Mouse (Mus musculus): ENCODE data around the gene Nme3. TPM values are rescaled to one million over a fixed set of nuclear protein-coding genes. Genes with fewer than 3 reads are reported as not detected.
"Not testable (repeated sequence)": the region's sequence is repeated elsewhere in the genome, so short reads cannot be mapped to it uniquely, and the experiment has no call there.

The Nme3 gene
- polyA plus RNA-seq, 1 experiment from 2014 or later: 44.3 TPM

DNA sequence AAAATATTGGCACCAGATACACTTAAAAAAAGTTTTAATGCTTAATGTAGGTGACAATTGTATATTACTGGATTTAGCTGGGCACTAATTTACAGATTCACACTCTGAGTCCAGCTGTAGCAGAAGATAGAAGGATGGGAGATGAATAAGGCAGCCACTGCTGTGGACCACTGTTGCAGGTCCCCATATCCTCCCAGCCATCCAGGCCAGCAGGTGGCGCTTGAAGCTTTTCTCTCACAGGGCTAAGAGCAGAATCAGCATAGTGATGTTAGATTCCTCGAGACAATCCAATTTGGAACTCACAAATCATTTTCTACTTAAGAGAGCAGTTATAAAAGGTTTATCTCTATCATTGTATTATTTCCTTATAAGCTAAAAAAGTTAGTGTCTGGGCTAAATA, 46.2 kb downstream of the Nme3 start:
- H3K9ac ChIP-seq (replicated peaks; ENCODE audit: low read depth); H3K4me3 ChIP-seq (ENCODE audit: low read depth, low read length); H3K4me1 ChIP-seq (ENCODE audit: insufficient read depth, low read depth, low read length); DNase-seq (ENCODE audit: low spot score); H3K27ac ChIP-seq (ENCODE audit: low read length); H3K36me3 ChIP-seq (ENCODE audit: insufficient read depth, low read length); H3K4me2 ChIP-seq (replicated peaks; ENCODE audit: low read depth, low read length); H3K27me3 ChIP-seq (replicated peaks; ENCODE audit: insufficient read depth, low read length); H3K9me3 ChIP-seq (ENCODE audit: low read length): not testable (repeated sequence)
- TF ChIP-seq CTCF (IDR thresholded peaks at IDR 0.05): peak; percentile 74
- WGBS: 2% methylated on average over 2 of the region's 2 CpGs
- peak; percentile 57; the same call in 1 of the 2 replicates for ATAC-seq

GRCm38 (mm10) chr17:24943036-24943435, 46.7 kb downstream of the Nme3 start:
- 90% methylated on average over 7 of the region's 7 CpGs for WGBS
- Histone ChIP-seq H3K9ac (replicated peaks; ENCODE audit: low read depth) (no peak overlapping the region), H3K4me3 (ENCODE audit: low read depth, low read length) (no peak overlapping the region), H3K36me3 (ENCODE audit: insufficient read depth, low read length) (0 out of 2 replicates have a peak, but pooled peaks cover 3% of the 10 kb centered on the region), H3K4me1 (ENCODE audit: insufficient read depth, low read depth, low read length) (no peaks in the 10 kb centered on the region), H3K9me3 (ENCODE audit: low read length) (no peaks in the 10 kb centered on the region), H3K27me3 (replicated peaks; ENCODE audit: insufficient read depth, low read length) (no peaks in the 10 kb centered on the region), H3K27ac (ENCODE audit: low read length) (no peak overlapping the region), H3K4me2 (replicated peaks; ENCODE audit: low read depth, low read length) (no peak overlapping the region)
- no peak for DNase-seq (ENCODE audit: low spot score)
- no peak for ATAC-seq
- TF ChIP-seq EP300 (IDR thresholded peaks at IDR 0.05) (no peak), CTCF (IDR thresholded peaks at IDR 0.05) (no peak)

DNA sequence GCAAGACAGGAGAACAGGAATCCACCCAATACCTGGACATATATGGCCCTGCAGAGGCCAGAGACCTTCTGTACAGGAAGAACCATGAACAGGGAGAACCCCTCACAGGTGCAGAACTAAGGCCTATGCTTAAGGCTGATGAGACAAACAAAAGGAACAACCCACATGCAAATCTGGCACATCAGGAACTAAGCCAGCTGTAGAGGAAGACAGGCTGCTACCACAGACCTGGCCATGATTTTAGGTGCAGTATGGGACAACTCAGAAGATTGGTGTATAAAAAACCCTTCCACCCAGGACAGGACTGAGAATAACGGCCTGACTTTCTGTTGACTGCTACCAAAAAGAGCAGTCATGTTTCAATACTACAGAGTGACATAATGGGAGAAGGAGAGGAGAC, 47.3 kb downstream of the Nme3 start:
- not testable (repeated sequence) for H3K9me3 ChIP-seq (ENCODE audit: low read length); H3K36me3 ChIP-seq (ENCODE audit: insufficient read depth, low read length); H3K9ac ChIP-seq (replicated peaks; ENCODE audit: low read depth); H3K27me3 ChIP-seq (replicated peaks; ENCODE audit: insufficient read depth, low read length); H3K4me1 ChIP-seq (ENCODE audit: insufficient read depth, low read depth, low read length); DNase-seq (ENCODE audit: low spot score); H3K4me3 ChIP-seq (ENCODE audit: low read depth, low read length); ATAC-seq; H3K27ac ChIP-seq (ENCODE audit: low read length); H3K4me2 ChIP-seq (replicated peaks; ENCODE audit: low read depth, low read length)
- WGBS: 82% methylated on average over 1 of the region's 1 CpGs

Other genes with a start within 250 kb of the Nme3 start
- gene Slc9a3r2, start 246.2 kb upstream of the Nme3 start, polyA plus RNA-seq (2015; fragmentation: Nextera tagmentation; extraction: Ambion mirVana): 316 and 341 TPM in 2 replicates
- 8.6 and 10.3 TPM in 2 replicates for gene Npw, start 238.0 kb upstream of the Nme3 start, polyA plus RNA-seq (2015; fragmentation: Nextera tagmentation; extraction: Ambion mirVana)
- gene Zfp598, start 226.8 kb upstream of the Nme3 start, polyA plus RNA-seq (2015; fragmentation: Nextera tagmentation; extraction: Ambion mirVana): 10.5 and 11.9 TPM in 2 replicates
- 0.19 and 0.33 TPM in 2 replicates for gene Syngr3, start 206.5 kb upstream of the Nme3 start, polyA plus RNA-seq (2015; fragmentation: Nextera tagmentation; extraction: Ambion mirVana)
- 26.1 and 29.0 TPM in 2 replicates for gene Gfer, start 200.3 kb upstream of the Nme3 start, polyA plus RNA-seq (2015; fragmentation: Nextera tagmentation; extraction: Ambion mirVana)
- 5.0 and 5.3 TPM in 2 replicates for gene Noxo1, start 200.3 kb upstream of the Nme3 start, polyA plus RNA-seq (2015; fragmentation: Nextera tagmentation; extraction: Ambion mirVana)
- 26.8 and 33.4 TPM in 2 replicates for gene Tbl3, start 188.8 kb upstream of the Nme3 start, polyA plus RNA-seq (2015; fragmentation: Nextera tagmentation; extraction: Ambion mirVana)
- not detected in 2 replicates for gene Rnf151, start 178.4 kb upstream of the Nme3 start, polyA plus RNA-seq (2015; fragmentation: Nextera tagmentation; extraction: Ambion mirVana)
- 755 and 834 TPM in 2 replicates for gene Rps2, start 178.4 kb upstream of the Nme3 start, polyA plus RNA-seq (2015; fragmentation: Nextera tagmentation; extraction: Ambion mirVana)
- gene Ndufb10, start 172.0 kb upstream of the Nme3 start, polyA plus RNA-seq (2015; fragmentation: Nextera tagmentation; extraction: Ambion mirVana): 205 and 206 TPM in 2 replicates
- 0.19 and 0.31 TPM in 2 replicates for gene Rpl3l, start 168.7 kb upstream of the Nme3 start, polyA plus RNA-seq (2015; fragmentation: Nextera tagmentation; extraction: Ambion mirVana)
- gene Msrb1, start 159.9 kb upstream of the Nme3 start, polyA plus RNA-seq (2015; fragmentation: Nextera tagmentation; extraction: Ambion mirVana): 59.8 and 61.0 TPM in 2 replicates
- gene Hs3st6, start 143.5 kb upstream of the Nme3 start, polyA plus RNA-seq (2015; fragmentation: Nextera tagmentation; extraction: Ambion mirVana): 2.8 TPM in 2 replicates
- 0.11 TPM in 1 of 2 replicates, not detected in the other for gene Meiob, start 92.2 kb upstream of the Nme3 start, polyA plus RNA-seq (2015; fragmentation: Nextera tagmentation; extraction: Ambion mirVana)
- 54.5 and 56.8 TPM in 2 replicates for gene Hagh, start 56.4 kb upstream of the Nme3 start, polyA plus RNA-seq (2015; fragmentation: Nextera tagmentation; extraction: Ambion mirVana)
- 16.7 and 18.3 TPM in 2 replicates for gene Fahd1, start 46.1 kb upstream of the Nme3 start, polyA plus RNA-seq (2015; fragmentation: Nextera tagmentation; extraction: Ambion mirVana)
- gene Igfals, start 30.5 kb upstream of the Nme3 start, polyA plus RNA-seq (2015; fragmentation: Nextera tagmentation; extraction: Ambion mirVana): 4.5 and 4.8 TPM in 2 replicates
- 41.3 and 51.3 TPM in 2 replicates for gene Nubp2, start 10.2 kb upstream of the Nme3 start, polyA plus RNA-seq (2015; fragmentation: Nextera tagmentation; extraction: Ambion mirVana)
- 40.2 and 45.4 TPM in 2 replicates for gene Spsb3, start 9.9 kb upstream of the Nme3 start, polyA plus RNA-seq (2015; fragmentation: Nextera tagmentation; extraction: Ambion mirVana)
- gene Eme2, start 1.4 kb upstream of the Nme3 start, polyA plus RNA-seq (2015; fragmentation: Nextera tagmentation; extraction: Ambion mirVana): 17.3 and 17.5 TPM in 2 replicates
- 81.6 and 90.7 TPM in 2 replicates for gene Mrps34, start 1.4 kb upstream of the Nme3 start, polyA plus RNA-seq (2015; fragmentation: Nextera tagmentation; extraction: Ambion mirVana)
- 9.7 and 11.1 TPM in 2 replicates for gene Mapk8ip3, start 40.5 kb downstream of the Nme3 start, polyA plus RNA-seq (2015; fragmentation: Nextera tagmentation; extraction: Ambion mirVana)
- 21.9 and 27.1 TPM in 2 replicates for gene Jpt2, start 64.2 kb downstream of the Nme3 start, polyA plus RNA-seq (2015; fragmentation: Nextera tagmentation; extraction: Ambion mirVana)
- gene Cramp1l, start 119.3 kb downstream of the Nme3 start, polyA plus RNA-seq (2015; fragmentation: Nextera tagmentation; extraction: Ambion mirVana): 3.3 TPM in 2 replicates
- 6.8 and 7.9 TPM in 2 replicates for gene Ift140, start 119.6 kb downstream of the Nme3 start, polyA plus RNA-seq (2015; fragmentation: Nextera tagmentation; extraction: Ambion mirVana)
- gene Tmem204, start 187.1 kb downstream of the Nme3 start, polyA plus RNA-seq (2015; fragmentation: Nextera tagmentation; extraction: Ambion mirVana): 186 and 218 TPM in 2 replicates
- gene Telo2, start 219.5 kb downstream of the Nme3 start, polyA plus RNA-seq (2015; fragmentation: Nextera tagmentation; extraction: Ambion mirVana): 13.7 and 13.9 TPM in 2 replicates
- 0.25 and 0.32 TPM in 2 replicates for gene Ptx4, start 224.3 kb downstream of the Nme3 start, polyA plus RNA-seq (2015; fragmentation: Nextera tagmentation; extraction: Ambion mirVana)
- gene Clcn7, start 236.9 kb downstream of the Nme3 start, polyA plus RNA-seq (2015; fragmentation: Nextera tagmentation; extraction: Ambion mirVana): 18.0 and 19.2 TPM in 2 replicates